Mouse (Mus musculus) E14TG2a.4 (cell line): ENCODE measurements around the gene Abhd2.
A peak's percentile ranks its signal among the peaks of the same experiment; 100 is the strongest.

ENCODE experiments used
- H3K27me3 ChIP-seq: 2 replicates; pipeline ENCODE4 v1.6.1; 2014; ENCODE audit warnings: low read length, control low read depth; ENCODE audit not compliant: insufficient read depth
- H3K36me3 ChIP-seq: 2 replicates; pipeline ENCODE4 v1.6.1; 2014; ENCODE audit warnings: low read length, control low read depth; ENCODE audit not compliant: insufficient read depth
- H3K4me1 ChIP-seq: replicated peaks from 2 replicates; pipeline ENCODE4 v1.6.1; 2014; ENCODE audit warnings: low read depth, low read length, control low read depth
- H3K4me3 ChIP-seq: replicated peaks from 2 replicates; pipeline ENCODE4 v1.5.1; 2014; ENCODE audit warnings: mild to moderate bottlenecking, low read length
- H3K9me3 ChIP-seq: 2 replicates; pipeline ENCODE4 v1.6.1; 2014; ENCODE audit warnings: low read length, control low read depth
- CTCF ChIP-seq: conservative IDR thresholded peaks from 2 replicates; pipeline ENCODE4 v1.5.1; 2014; ENCODE audit warnings: low read length
- NANOG ChIP-seq: IDR thresholded peaks from 2 replicates; pipeline ENCODE4 v1.6.1; 2014; ENCODE audit warnings: borderline replicate concordance, low read length, mixed read lengths
- POU5F1 ChIP-seq: IDR thresholded peaks from 2 replicates; pipeline ENCODE4 v1.6.1; 2014; ENCODE audit warnings: low read length, borderline replicate concordance

The Abhd2 gene

GRCm38 (mm10) chr7:79241931-79242625 is 30.9 kb upstream of the Abhd2 start:
- H3K9me3 ChIP-seq: no peaks in the 10 kb centered on the region
- H3K4me3 ChIP-seq: no peak overlapping the region
- TF ChIP-seq POU5F1: no peak
- 0 out of 2 replicates have a peak, but pooled peaks cover 14% of the 10 kb centered on the region for H3K27me3 ChIP-seq
- H3K36me3 ChIP-seq: no peaks in the 10 kb centered on the region
- H3K4me1 ChIP-seq: peaks cover 18% of the 10 kb centered on the region

GRCm38 (mm10) chr7:79243236-79243635 is 29.8 kb upstream of the Abhd2 start:
- no peaks in the 10 kb centered on the region for H3K9me3 ChIP-seq

GRCm38 (mm10) chr7:79246039-79246670 is 26.8 kb upstream of the Abhd2 start:
- Histone ChIP-seq H3K9me3 (no peaks in the 10 kb centered on the region), H3K4me3 (peak overlapping the region; percentile 39; the same call in 1 of the 2 replicates), H3K36me3 (no peaks in the 10 kb centered on the region), H3K27me3 (peaks cover 10% of the 10 kb centered on the region), H3K4me1 (peaks cover 16% of the 10 kb centered on the region)
- TF ChIP-seq CTCF: peak; percentile 68
- no peak for TF ChIP-seq POU5F1

More at GRCm38 (mm10) chr7:79243236-79243635, 29.8 kb upstream of the Abhd2 start:
- Histone ChIP-seq H3K4me3 (no peak overlapping the region), H3K36me3 (no peaks in the 10 kb centered on the region), H3K27me3 (peaks cover 19% of the 10 kb centered on the region), H3K4me1 (peaks cover 16% of the 10 kb centered on the region)
- TF ChIP-seq NANOG: no peak
- no peak for TF ChIP-seq CTCF
- TF ChIP-seq POU5F1: no peak

- H3K4me3 ChIP-seq: no peak overlapping the region
- H3K9me3 ChIP-seq: no peaks in the 10 kb centered on the region
- peaks cover 4% of the 10 kb centered on the region for H3K4me1 ChIP-seq
- no peaks in the 10 kb centered on the region for H3K36me3 ChIP-seq
- TF ChIP-seq NANOG (no peak), CTCF (no peak), POU5F1 (no peak)
- H3K27me3 ChIP-seq: peaks cover 13% of the 10 kb centered on the region
Measured at GRCm38 (mm10) chr7:79247408-79247807, 25.6 kb upstream of the Abhd2 start.

GRCm38 (mm10) chr7:79247881-79248389 is 25.1 kb upstream of the Abhd2 start:
- TF ChIP-seq CTCF (no peak), NANOG (no peak), POU5F1 (no peak)
- peaks cover 13% of the 10 kb centered on the region for H3K27me3 ChIP-seq
- no peaks in the 10 kb centered on the region for H3K9me3 ChIP-seq
- H3K36me3 ChIP-seq: no peaks in the 10 kb centered on the region
- H3K4me3 ChIP-seq: no peak overlapping the region
- no peaks in the 10 kb centered on the region for H3K4me1 ChIP-seq

GRCm38 (mm10) chr7:79249581-79249980 is 23.4 kb upstream of the Abhd2 start:
- TF ChIP-seq CTCF (no peak), NANOG (no peak), POU5F1 (no peak)
- Histone ChIP-seq H3K4me1 (no peaks in the 10 kb centered on the region), H3K9me3 (no peaks in the 10 kb centered on the region), H3K27me3 (peaks cover 12% of the 10 kb centered on the region), H3K36me3 (no peaks in the 10 kb centered on the region), H3K4me3 (no peak overlapping the region)

- Histone ChIP-seq H3K4me1 (peaks cover 3% of the 10 kb centered on the region; the same call in 1 of the 2 replicates), H3K9me3 (no peaks in the 10 kb centered on the region), H3K27me3 (peaks cover 4% of the 10 kb centered on the region; the same call in 1 of the 2 replicates), H3K36me3 (no peaks in the 10 kb centered on the region), H3K4me3 (no peak overlapping the region)
- no peak for TF ChIP-seq CTCF
- no peak for TF ChIP-seq NANOG
- no peak for TF ChIP-seq POU5F1
Measured at GRCm38 (mm10) chr7:79254248-79254888, 18.6 kb upstream of the Abhd2 start.

- peaks cover 7% of the 10 kb centered on the region; the same call in 1 of the 2 replicates for H3K27me3 ChIP-seq
- H3K4me1 ChIP-seq: peaks cover 3% of the 10 kb centered on the region; the same call in 1 of the 2 replicates
- no peak overlapping the region for H3K4me3 ChIP-seq
- H3K36me3 ChIP-seq: no peaks in the 10 kb centered on the region
- no peak for TF ChIP-seq NANOG
- no peak for TF ChIP-seq CTCF
- TF ChIP-seq POU5F1: no peak
- H3K9me3 ChIP-seq: no peaks in the 10 kb centered on the region
Measured at GRCm38 (mm10) chr7:79255350-79255749, 17.6 kb upstream of the Abhd2 start.
